Mouse (Mus musculus): ENCODE results near the gene Cfdp1.

DNA sequence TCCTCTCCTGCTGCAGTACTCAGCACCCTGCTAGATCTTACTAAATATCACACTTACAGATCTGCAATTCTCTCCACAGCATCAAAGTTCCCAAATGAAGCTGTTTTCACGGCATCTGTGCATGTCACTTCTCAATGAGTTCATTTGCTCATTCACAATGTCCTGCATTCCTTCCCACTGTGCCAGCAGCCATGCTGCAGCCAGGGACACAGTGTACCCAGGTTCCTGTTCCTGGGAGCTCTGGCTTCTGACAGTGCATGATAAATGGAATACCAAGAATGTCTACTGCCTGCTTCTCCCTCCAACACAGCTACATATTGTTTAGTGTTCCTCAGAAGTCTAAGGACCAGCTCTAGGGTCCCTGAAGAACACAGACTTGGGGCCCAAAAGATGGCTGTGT, 57.6 kb downstream of the Cfdp1 start:
- TF ChIP-seq EP300 (optimal IDR thresholded peaks at IDR 0.05) (no peak), CTCF (IDR thresholded peaks at IDR 0.05; ENCODE audit: low read depth) (no peak)
